Mouse (Mus musculus) heart, postnatal 0 days (tissue): ENCODE data around the gene Wdcp.

Experiments
- CTCF ChIP-seq: IDR thresholded peaks from 2 replicates; pipeline ENCODE4 v1.5.1; 2016; ENCODE audit warnings: antibody characterized with exemption, control low read depth, low read depth
- EP300 ChIP-seq: IDR thresholded peaks from 2 replicates; pipeline ENCODE4 v1.6.1; 2016; ENCODE audit warnings: antibody characterized with exemption, low read depth

- TF ChIP-seq CTCF (no peak; the same call in 1 of the 2 replicates), EP300 (no peak; the same call in 1 of the 2 replicates)
These were observed 64.1 kb downstream of the Wdcp start, which contains the start of gene Ubxn2a for GRCm38 (mm10) chr12:4906951-4907906.
